Mouse (Mus musculus): ENCODE results near the gene Vmn1r226.

DNA sequence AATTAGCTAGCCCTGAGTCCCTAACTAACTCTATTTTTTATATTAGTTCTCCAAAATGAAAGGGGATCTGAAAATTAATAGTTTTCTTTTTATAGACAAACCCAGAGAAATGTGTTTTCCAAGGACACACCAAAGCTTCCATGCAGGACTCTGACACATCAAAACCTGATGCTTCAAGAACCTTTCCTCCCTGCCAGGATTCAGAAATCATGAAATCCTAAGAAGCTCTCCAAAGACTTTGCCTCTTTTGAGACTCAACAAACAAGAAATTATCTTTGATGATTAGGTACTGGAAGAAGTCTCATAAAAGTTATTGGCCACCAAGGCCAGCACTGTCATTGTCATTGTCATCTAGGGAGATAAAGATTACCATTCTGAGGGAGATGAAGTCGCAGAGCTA lies 46.9 kb downstream of the Vmn1r226 start, which contains the start of gene Vmn1r227:
- TF ChIP-seq EP300 (IDR thresholded peaks at IDR 0.05; ENCODE audit: low read length) (no peak), MAX (IDR thresholded peaks at IDR 0.05; ENCODE audit: low read length) (no peak), E2F4 (IDR thresholded peaks at IDR 0.05; ENCODE audit: insufficient replicate concordance, low read depth, low read length) (no peak), CTCF (conservative IDR thresholded peaks at IDR 0.05 in 1 of 2, IDR thresholded peaks at IDR 0.05 in 1 of 2; ENCODE audit: low read depth in 2 of 2, low read length in 2 of 2) (no peak), HCFC1 (IDR thresholded peaks at IDR 0.05; ENCODE audit: low read depth, low read length) (no peak), POLR2A (IDR thresholded peaks at IDR 0.05; ENCODE audit: low read depth, low read length) (no peak), MYC (IDR thresholded peaks at IDR 0.05; ENCODE audit: low read depth, low read length) (no peak), MAFK (IDR thresholded peaks at IDR 0.05; ENCODE audit: insufficient replicate concordance, low read length) (no peak), MAZ (IDR thresholded peaks at IDR 0.05; ENCODE audit: low read depth, low read length) (no peak), ZC3H11A (IDR thresholded peaks at IDR 0.05; ENCODE audit: low read depth, low read length) (no peak)

All from CH12.LX (cell line).